Mouse (Mus musculus): ENCODE results near the gene Inpp5a. TPM values are rescaled to one million over a fixed set of nuclear protein-coding genes. Genes with fewer than 3 reads are reported as not detected.
A peak's percentile ranks its signal among the peaks of the same experiment; 100 is the strongest.

Gene Inpp5a
- polyA plus RNA-seq, 1 experiment from 2014 or later = 29.1 TPM

GRCm38 (mm10) chr7:139354370-139355139, 34.4 kb upstream of the Inpp5a start:
- no peak overlapping the region for H3K27ac ChIP-seq (ENCODE audit: low read depth, low read length)
- no peaks in the 10 kb centered on the region for H3K27me3 ChIP-seq (replicated peaks; ENCODE audit: control insufficient read depth, insufficient read depth, low read length)
- no peak overlapping the region for H3K4me2 ChIP-seq (replicated peaks; ENCODE audit: low read depth)
- H3K4me1 ChIP-seq (replicated peaks; ENCODE audit: control insufficient read depth, insufficient read depth, low read length) = peaks cover 37% of the 10 kb centered on the region; the same call in 1 of the 2 replicates
- no peak for ATAC-seq
- no peaks in the 10 kb centered on the region for H3K9me3 ChIP-seq (ENCODE audit: control insufficient read depth)
- H3K4me3 ChIP-seq (ENCODE audit: low read depth, low read length) = no peak overlapping the region
- no peak overlapping the region for H3K9ac ChIP-seq (ENCODE audit: low read depth, low read length)
- WGBS = 76% methylated on average over 4 of the region's 4 CpGs
- H3K36me3 ChIP-seq (ENCODE audit: control insufficient read depth, insufficient read depth) = no peaks in the 10 kb centered on the region
- TF ChIP-seq CTCF (IDR thresholded peaks at IDR 0.05; ENCODE audit: low read depth) = no peak

GRCm38 (mm10) chr7:139357043-139357442, 31.9 kb upstream of the Inpp5a start:
- no peak for TF ChIP-seq CTCF (IDR thresholded peaks at IDR 0.05; ENCODE audit: low read depth)
- ATAC-seq = peak; percentile 94
- Histone ChIP-seq H3K4me2 (replicated peaks; ENCODE audit: low read depth) (no peak overlapping the region), H3K27ac (ENCODE audit: low read depth, low read length) (peak overlapping the region; percentile 74), H3K36me3 (ENCODE audit: control insufficient read depth, insufficient read depth) (no peaks in the 10 kb centered on the region), H3K4me1 (replicated peaks; ENCODE audit: control insufficient read depth, insufficient read depth, low read length) (peaks cover 32% of the 10 kb centered on the region; the same call in 1 of the 2 replicates), H3K27me3 (replicated peaks; ENCODE audit: control insufficient read depth, insufficient read depth, low read length) (no peaks in the 10 kb centered on the region), H3K9ac (ENCODE audit: low read depth, low read length) (no peak overlapping the region), H3K4me3 (ENCODE audit: low read depth, low read length) (no peak overlapping the region), H3K9me3 (ENCODE audit: control insufficient read depth) (no peaks in the 10 kb centered on the region)
- 33% methylated on average over 2 of the region's 2 CpGs for WGBS

GRCm38 (mm10) chr7:139359906-139360305, 29.0 kb upstream of the Inpp5a start:
- no peaks in the 10 kb centered on the region for H3K27me3 ChIP-seq (replicated peaks; ENCODE audit: control insufficient read depth, insufficient read depth, low read length)
- TF ChIP-seq CTCF (IDR thresholded peaks at IDR 0.05; ENCODE audit: low read depth) = no peak
- peaks cover 47% of the 10 kb centered on the region for H3K4me1 ChIP-seq (replicated peaks; ENCODE audit: control insufficient read depth, insufficient read depth, low read length)
- H3K4me2 ChIP-seq (replicated peaks; ENCODE audit: low read depth) = peak overlapping the region; percentile 39
- 38% methylated on average over 4 of the region's 4 CpGs for WGBS
- H3K9me3 ChIP-seq (ENCODE audit: control insufficient read depth) = no peaks in the 10 kb centered on the region
- no peak overlapping the region for H3K4me3 ChIP-seq (ENCODE audit: low read depth, low read length)
- peak overlapping the region; percentile 76 for H3K27ac ChIP-seq (ENCODE audit: low read depth, low read length)
- H3K9ac ChIP-seq (ENCODE audit: low read depth, low read length) = no peak overlapping the region
- no peak for ATAC-seq
- no peaks in the 10 kb centered on the region for H3K36me3 ChIP-seq (ENCODE audit: control insufficient read depth, insufficient read depth)

GRCm38 (mm10) chr7:139360890-139361559, 27.9 kb upstream of the Inpp5a start:
- no peak for TF ChIP-seq CTCF (IDR thresholded peaks at IDR 0.05; ENCODE audit: low read depth)
- Histone ChIP-seq H3K4me1 (replicated peaks; ENCODE audit: control insufficient read depth, insufficient read depth, low read length) (peaks cover 48% of the 10 kb centered on the region), H3K9me3 (ENCODE audit: control insufficient read depth) (no peaks in the 10 kb centered on the region), H3K4me2 (replicated peaks; ENCODE audit: low read depth) (peak overlapping the region; percentile 39), H3K4me3 (ENCODE audit: low read depth, low read length) (no peak overlapping the region), H3K27ac (ENCODE audit: low read depth, low read length) (peak overlapping the region; percentile 80), H3K27me3 (replicated peaks; ENCODE audit: control insufficient read depth, insufficient read depth, low read length) (no peaks in the 10 kb centered on the region), H3K36me3 (ENCODE audit: control insufficient read depth, insufficient read depth) (no peaks in the 10 kb centered on the region), H3K9ac (ENCODE audit: low read depth, low read length) (no peak overlapping the region)
- WGBS = 51% methylated on average over 3 of the region's 3 CpGs
- ATAC-seq = peak; percentile 69

- H3K9ac ChIP-seq (ENCODE audit: low read depth, low read length) = no peak overlapping the region
- no peaks in the 10 kb centered on the region for H3K9me3 ChIP-seq (ENCODE audit: control insufficient read depth)
- TF ChIP-seq CTCF (IDR thresholded peaks at IDR 0.05; ENCODE audit: low read depth) = no peak
- no peak overlapping the region for H3K27ac ChIP-seq (ENCODE audit: low read depth, low read length)
- no peak overlapping the region for H3K4me2 ChIP-seq (replicated peaks; ENCODE audit: low read depth)
- H3K4me1 ChIP-seq (replicated peaks; ENCODE audit: control insufficient read depth, insufficient read depth, low read length) = peaks cover 48% of the 10 kb centered on the region
- whole genome bisulfite sequencing = 60% methylated on average over 5 of the region's 5 CpGs
- H3K36me3 ChIP-seq (ENCODE audit: control insufficient read depth, insufficient read depth) = no peaks in the 10 kb centered on the region
- no peak overlapping the region for H3K4me3 ChIP-seq (ENCODE audit: low read depth, low read length)
- H3K27me3 ChIP-seq (replicated peaks; ENCODE audit: control insufficient read depth, insufficient read depth, low read length) = no peaks in the 10 kb centered on the region
- ATAC-seq = no peak
Measured at GRCm38 (mm10) chr7:139361799-139362198, 27.1 kb upstream of the Inpp5a start.

GRCm38 (mm10) chr7:139362514-139362913, 26.4 kb upstream of the Inpp5a start:
- no peak overlapping the region for H3K27ac ChIP-seq (ENCODE audit: low read depth, low read length)
- no peak overlapping the region for H3K9ac ChIP-seq (ENCODE audit: low read depth, low read length)
- no peaks in the 10 kb centered on the region for H3K9me3 ChIP-seq (ENCODE audit: control insufficient read depth)
- 98% methylated on average over 3 of the region's 3 CpGs for WGBS
- ATAC-seq = no peak
- no peaks in the 10 kb centered on the region for H3K27me3 ChIP-seq (replicated peaks; ENCODE audit: control insufficient read depth, insufficient read depth, low read length)
- H3K36me3 ChIP-seq (ENCODE audit: control insufficient read depth, insufficient read depth) = no peaks in the 10 kb centered on the region
- H3K4me3 ChIP-seq (ENCODE audit: low read depth, low read length) = no peak overlapping the region
- no peak for TF ChIP-seq CTCF (IDR thresholded peaks at IDR 0.05; ENCODE audit: low read depth)
- H3K4me1 ChIP-seq (replicated peaks; ENCODE audit: control insufficient read depth, insufficient read depth, low read length) = peaks cover 45% of the 10 kb centered on the region
- no peak overlapping the region for H3K4me2 ChIP-seq (replicated peaks; ENCODE audit: low read depth)

Measured in intestine, postnatal 0 days (tissue).